Mouse (Mus musculus): ENCODE data around the gene Spdye4c. TPM values are rescaled to one million over a fixed set of nuclear protein-coding genes. Genes with fewer than 3 reads are reported as not detected.

The Spdye4c gene
- polyA plus RNA-seq, 1 experiment from 2014 or later, result not detected

DNA sequence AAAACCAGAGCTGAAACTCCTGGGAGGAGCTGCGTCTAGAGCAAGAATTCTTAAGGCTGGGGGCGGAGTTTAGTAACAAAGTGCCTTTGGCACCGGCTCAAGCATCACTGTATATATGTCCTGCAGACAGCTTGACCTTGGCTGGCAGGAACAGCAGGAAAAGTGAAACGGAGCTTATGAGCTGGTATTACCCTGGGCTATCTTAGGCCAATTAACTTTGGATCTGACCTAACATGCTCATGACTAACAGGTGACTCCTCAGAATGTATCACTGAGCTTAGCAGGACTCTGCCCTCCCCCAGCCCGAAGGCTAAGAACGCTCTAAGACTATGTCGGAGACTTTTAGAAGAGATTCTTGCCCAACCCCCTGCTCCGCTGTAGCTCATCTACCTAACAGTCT lies 25.1 kb upstream of the Spdye4c start:
- no peaks in the 10 kb centered on the region for H3K4me1 ChIP-seq
- H3K27me3 ChIP-seq (replicated peaks), result no peaks in the 10 kb centered on the region
- H3K36me3 ChIP-seq, result no peaks in the 10 kb centered on the region
- H3K9me3 ChIP-seq, result no peaks in the 10 kb centered on the region
- H3K4me3 ChIP-seq, result no peak overlapping the region
- no peak overlapping the region for H3K27ac ChIP-seq
- H3K9ac ChIP-seq, result no peak overlapping the region
- no peak for ATAC-seq (ENCODE audit: low FRiP score, low read depth)
- 64% methylated on average over 8 of the region's 8 CpGs for WGBS
- no peak overlapping the region for H3K4me2 ChIP-seq (replicated peaks)

DNA sequence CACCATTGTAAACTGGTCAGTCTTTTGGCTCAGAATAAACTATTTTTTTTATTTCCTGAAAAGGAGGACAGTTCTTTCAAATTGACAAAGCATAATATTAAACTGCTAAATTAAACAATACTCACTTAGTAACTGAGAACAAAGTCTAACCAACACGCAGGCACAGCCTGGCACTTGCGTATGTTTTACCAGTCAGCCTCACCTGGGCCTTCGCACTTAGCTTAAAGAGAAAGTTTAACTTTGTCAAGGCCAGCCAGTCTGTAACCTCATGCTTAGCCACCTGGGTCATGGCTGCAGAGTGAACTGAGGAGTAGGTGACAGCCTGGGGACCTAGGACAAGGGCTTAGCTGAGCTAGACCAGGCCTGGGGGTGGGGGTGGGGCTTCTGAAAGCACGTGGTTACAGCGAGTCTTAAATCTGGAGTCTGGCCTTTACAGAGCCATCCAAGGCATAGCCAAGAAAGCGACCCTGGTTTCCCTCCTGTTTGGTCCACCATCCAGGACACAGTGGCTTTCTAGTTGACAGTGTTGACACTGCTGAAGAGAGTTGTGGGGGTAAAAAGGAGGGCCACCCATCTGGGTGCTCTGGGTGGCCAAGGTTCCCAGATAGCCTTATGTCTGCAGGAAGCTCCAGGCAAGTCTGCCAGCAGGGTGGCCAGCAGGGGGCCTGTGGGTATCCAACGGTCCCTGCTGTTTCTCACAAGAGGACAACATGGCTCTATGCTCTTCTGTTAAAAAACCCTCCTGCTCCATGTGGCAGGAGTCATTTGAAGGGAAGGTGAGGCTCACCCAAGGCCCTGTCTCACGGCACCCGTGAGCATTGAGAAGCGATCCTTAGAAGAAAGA lies 24.5 kb upstream of the Spdye4c start:
- H3K36me3 ChIP-seq, result no peaks in the 10 kb centered on the region
- 67% methylated on average over 10 of the region's 10 CpGs for WGBS
- H3K4me1 ChIP-seq, result no peaks in the 10 kb centered on the region
- H3K9me3 ChIP-seq, result no peaks in the 10 kb centered on the region
- no peak overlapping the region for H3K27ac ChIP-seq
- H3K4me2 ChIP-seq (replicated peaks), result no peak overlapping the region
- H3K9ac ChIP-seq, result no peak overlapping the region
- H3K4me3 ChIP-seq, result no peak overlapping the region
- H3K27me3 ChIP-seq (replicated peaks), result no peaks in the 10 kb centered on the region
- no peak for ATAC-seq (ENCODE audit: low FRiP score, low read depth)

- no peak overlapping the region for H3K9ac ChIP-seq
- H3K9me3 ChIP-seq, result no peaks in the 10 kb centered on the region
- ATAC-seq (ENCODE audit: low FRiP score, low read depth), result no peak
- H3K4me2 ChIP-seq (replicated peaks), result no peak overlapping the region
- H3K27ac ChIP-seq, result no peak overlapping the region
- 76% methylated on average over 6 of the region's 6 CpGs for WGBS
- no peaks in the 10 kb centered on the region for H3K36me3 ChIP-seq
- H3K4me1 ChIP-seq, result no peaks in the 10 kb centered on the region
- H3K4me3 ChIP-seq, result no peak overlapping the region
- H3K27me3 ChIP-seq (replicated peaks), result no peaks in the 10 kb centered on the region
These were observed 23.0 kb upstream of the Spdye4c start for GRCm38 (mm10) chr2:128568018-128568417.

DNA sequence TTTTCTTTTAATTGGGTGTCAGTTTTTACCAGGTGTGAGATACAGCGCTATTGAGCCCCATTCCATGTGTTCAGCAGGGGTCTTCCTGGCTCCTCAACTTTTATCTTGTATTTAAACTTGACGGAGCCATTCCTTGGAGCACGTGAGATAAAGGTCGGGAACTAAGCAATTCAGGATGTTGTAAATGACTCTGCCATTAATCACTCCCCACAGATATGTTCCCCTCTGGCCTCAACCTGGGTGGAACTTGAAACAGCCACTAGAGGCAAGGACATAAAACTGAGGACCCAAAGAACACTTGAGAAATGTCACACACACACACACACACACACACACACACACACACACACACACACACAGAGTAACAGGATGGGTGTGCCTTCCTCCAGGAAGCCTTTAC lies 22.5 kb upstream of the Spdye4c start:
- WGBS, result 47% methylated on average over 4 of the region's 4 CpGs
- H3K9ac ChIP-seq, result no peak overlapping the region
- ATAC-seq (ENCODE audit: low FRiP score, low read depth), result no peak
- no peaks in the 10 kb centered on the region for H3K9me3 ChIP-seq
- no peaks in the 10 kb centered on the region for H3K27me3 ChIP-seq (replicated peaks)
- H3K4me3 ChIP-seq, result no peak overlapping the region
- no peak overlapping the region for H3K4me2 ChIP-seq (replicated peaks)
- H3K36me3 ChIP-seq, result no peaks in the 10 kb centered on the region
- H3K4me1 ChIP-seq, result no peaks in the 10 kb centered on the region
- no peak overlapping the region for H3K27ac ChIP-seq

- whole genome bisulfite sequencing, result 75% methylated on average over 4 of the region's 4 CpGs
- Histone ChIP-seq H3K9me3 (no peaks in the 10 kb centered on the region), H3K4me3 (no peak overlapping the region), H3K9ac (no peak overlapping the region), H3K27ac (no peak overlapping the region), H3K4me1 (no peaks in the 10 kb centered on the region), H3K36me3 (no peaks in the 10 kb centered on the region), H3K4me2 (replicated peaks) (no peak overlapping the region), H3K27me3 (replicated peaks) (no peaks in the 10 kb centered on the region)
- no peak for ATAC-seq (ENCODE audit: low FRiP score, low read depth)
These were observed 20.0 kb upstream of the Spdye4c start for GRCm38 (mm10) chr2:128571001-128571400.

DNA sequence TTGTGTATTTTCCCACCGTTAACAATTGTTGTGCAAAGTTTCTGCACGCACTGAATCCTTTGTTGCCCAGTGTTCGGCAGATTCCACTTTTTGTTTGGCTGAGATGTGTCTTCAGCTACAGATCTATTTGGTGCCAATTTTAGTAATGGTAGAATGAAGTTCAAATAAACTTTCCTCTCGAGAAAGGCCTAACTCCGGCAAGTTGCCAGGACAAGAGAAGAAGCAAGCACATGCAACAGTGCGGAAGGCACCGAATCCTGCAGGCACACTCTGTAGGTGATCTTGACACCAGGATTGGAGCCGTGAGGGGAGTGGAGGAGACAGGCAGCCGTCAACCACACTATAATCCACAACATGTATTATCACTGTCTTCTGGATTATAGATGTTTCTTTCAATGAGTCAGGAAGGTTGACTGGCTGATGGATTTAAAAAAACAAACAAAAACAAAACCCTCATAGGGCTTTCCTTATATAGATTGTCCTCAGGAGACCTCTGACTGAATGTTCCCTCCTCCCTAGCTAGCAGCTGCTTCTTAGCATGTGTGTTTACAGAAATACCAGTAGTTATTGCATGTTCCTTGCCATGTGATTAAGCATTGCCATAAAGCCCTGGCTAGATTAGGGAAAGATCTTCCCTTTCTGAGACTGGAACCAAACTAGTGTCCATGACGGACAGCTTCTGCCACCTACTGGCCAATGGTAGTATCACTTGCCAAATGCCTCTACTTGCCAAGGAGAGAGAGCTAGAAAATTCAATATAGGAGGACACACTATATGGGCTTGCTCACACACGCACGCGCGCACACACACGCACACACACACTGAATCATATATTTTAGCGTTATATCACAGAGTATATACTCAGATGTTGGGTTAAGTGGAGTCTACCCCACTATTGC lies 18.0 kb upstream of the Spdye4c start:
- no peak overlapping the region for H3K4me3 ChIP-seq
- H3K9me3 ChIP-seq, result no peaks in the 10 kb centered on the region
- no peak overlapping the region for H3K9ac ChIP-seq
- ATAC-seq (ENCODE audit: low FRiP score, low read depth), result peak; percentile 37; the same call in 1 of the 2 replicates
- no peaks in the 10 kb centered on the region for H3K4me1 ChIP-seq
- H3K4me2 ChIP-seq (replicated peaks), result no peak overlapping the region
- no peaks in the 10 kb centered on the region for H3K36me3 ChIP-seq
- H3K27ac ChIP-seq, result no peak overlapping the region
- WGBS, result 54% methylated on average over 16 of the region's 16 CpGs
- H3K27me3 ChIP-seq (replicated peaks), result no peaks in the 10 kb centered on the region

GRCm38 (mm10) chr2:128582881-128583280 lies 8.1 kb upstream of the Spdye4c start:
- WGBS, result 68% methylated on average over 5 of the region's 5 CpGs
- Histone ChIP-seq H3K9me3 (no peaks in the 10 kb centered on the region), H3K4me3 (no peak overlapping the region), H3K27me3 (replicated peaks) (no peaks in the 10 kb centered on the region), H3K36me3 (no peaks in the 10 kb centered on the region), H3K4me1 (no peaks in the 10 kb centered on the region), H3K4me2 (replicated peaks) (no peak overlapping the region), H3K27ac (no peak overlapping the region), H3K9ac (no peak overlapping the region)
- no peak for ATAC-seq (ENCODE audit: low FRiP score, low read depth)

DNA sequence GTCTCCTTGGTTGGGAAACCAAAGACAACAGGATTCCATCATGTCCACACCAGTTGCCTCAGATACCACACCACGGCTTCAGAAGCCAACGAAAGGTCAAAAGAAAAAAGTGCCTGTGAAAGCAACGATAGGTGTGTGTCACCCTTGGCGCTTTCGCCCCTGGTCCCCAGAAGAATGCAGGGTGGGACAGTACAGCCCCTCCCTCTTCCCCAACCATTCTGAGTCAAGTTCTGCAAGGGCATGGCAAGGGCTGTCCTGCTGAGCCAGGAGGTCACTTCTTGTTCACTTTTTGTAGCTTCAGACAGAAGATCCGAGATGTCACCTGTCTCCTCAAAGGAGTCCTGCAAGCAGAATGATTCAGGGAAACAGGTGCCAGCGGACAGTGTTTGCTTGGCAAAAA lies 1.3 kb downstream of the Spdye4c start:
- 91% methylated on average over 7 of the region's 7 CpGs for WGBS
- H3K9ac ChIP-seq, result no peak overlapping the region
- no peak for ATAC-seq (ENCODE audit: low FRiP score, low read depth)

DNA sequence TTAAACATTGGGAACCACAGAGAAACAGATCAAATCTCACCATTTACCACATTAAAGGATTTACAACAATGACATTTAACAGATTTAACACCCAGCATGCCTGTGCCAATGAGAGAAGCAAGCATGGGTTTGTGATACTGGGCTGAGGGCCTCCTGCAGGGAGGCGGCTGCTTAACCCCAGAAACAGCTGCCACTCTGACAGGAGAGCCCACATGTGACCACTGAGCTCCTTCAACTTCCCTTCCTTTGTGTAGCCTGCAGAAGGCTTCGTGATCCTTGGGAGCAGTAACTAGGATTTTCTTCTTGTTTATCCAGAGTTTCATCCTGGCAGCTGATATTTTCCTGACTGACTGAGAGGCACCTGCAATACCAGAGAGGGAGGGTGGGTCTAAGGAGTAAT lies 10.5 kb downstream of the Spdye4c start:
- ATAC-seq (ENCODE audit: low FRiP score, low read depth), result no peak
- WGBS, result 34% methylated on average over 2 of the region's 2 CpGs
- no peak overlapping the region for H3K4me3 ChIP-seq
- H3K27ac ChIP-seq, result no peak overlapping the region
- H3K9me3 ChIP-seq, result no peaks in the 10 kb centered on the region
- H3K27me3 ChIP-seq (replicated peaks), result no peaks in the 10 kb centered on the region
- no peak overlapping the region for H3K9ac ChIP-seq
- no peaks in the 10 kb centered on the region for H3K36me3 ChIP-seq
- H3K4me1 ChIP-seq, result no peaks in the 10 kb centered on the region
- no peak overlapping the region for H3K4me2 ChIP-seq (replicated peaks)

More for the DNA sequence above, 1.3 kb downstream of the Spdye4c start:
- Histone ChIP-seq H3K27ac (no peak overlapping the region), H3K27me3 (replicated peaks) (no peaks in the 10 kb centered on the region), H3K4me1 (no peaks in the 10 kb centered on the region), H3K9me3 (no peaks in the 10 kb centered on the region), H3K4me3 (no peak overlapping the region), H3K4me2 (replicated peaks) (no peak overlapping the region), H3K36me3 (no peaks in the 10 kb centered on the region)

DNA sequence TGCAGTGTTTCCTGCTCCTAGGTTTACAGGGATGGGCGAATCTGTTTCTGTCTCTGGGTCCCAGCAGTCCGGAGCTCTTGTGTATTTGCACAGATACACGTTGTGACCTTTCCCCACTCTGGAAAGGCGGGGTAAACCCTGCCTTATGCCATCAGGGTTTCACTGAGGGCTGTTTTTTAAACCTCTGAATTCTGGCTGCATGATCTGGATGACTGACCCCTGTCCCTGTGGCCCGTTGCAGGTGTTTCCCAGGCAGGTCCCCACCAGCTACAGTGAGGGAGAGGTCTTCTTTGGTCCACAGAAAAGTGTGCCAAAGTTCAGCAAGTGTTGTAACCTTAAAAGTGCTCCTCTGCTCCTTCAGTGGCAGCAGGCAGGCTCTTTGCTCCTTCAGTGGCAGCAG lies 18.3 kb downstream of the Spdye4c start:
- H3K27me3 ChIP-seq (replicated peaks), result no peaks in the 10 kb centered on the region
- H3K4me1 ChIP-seq, result no peaks in the 10 kb centered on the region
- no peak overlapping the region for H3K4me2 ChIP-seq (replicated peaks)
- no peaks in the 10 kb centered on the region for H3K9me3 ChIP-seq
- peaks cover 46% of the 10 kb centered on the region for H3K36me3 ChIP-seq
- ATAC-seq (ENCODE audit: low FRiP score, low read depth), result no peak
- no peak overlapping the region for H3K4me3 ChIP-seq
- 81% methylated on average over 5 of the region's 5 CpGs for WGBS
- H3K9ac ChIP-seq, result no peak overlapping the region
- no peak overlapping the region for H3K27ac ChIP-seq

GRCm38 (mm10) chr2:128611178-128611577 lies 20.2 kb downstream of the Spdye4c start:
- H3K27ac ChIP-seq, result no peak overlapping the region
- no peaks in the 10 kb centered on the region for H3K4me1 ChIP-seq
- H3K4me3 ChIP-seq, result no peak overlapping the region
- H3K9me3 ChIP-seq, result no peaks in the 10 kb centered on the region
- WGBS, result 95% methylated on average over 8 of the region's 8 CpGs
- no peak overlapping the region for H3K4me2 ChIP-seq (replicated peaks)
- H3K36me3 ChIP-seq, result peaks cover 62% of the 10 kb centered on the region
- no peak overlapping the region for H3K9ac ChIP-seq
- H3K27me3 ChIP-seq (replicated peaks), result no peaks in the 10 kb centered on the region
- ATAC-seq (ENCODE audit: low FRiP score, low read depth), result no peak

DNA sequence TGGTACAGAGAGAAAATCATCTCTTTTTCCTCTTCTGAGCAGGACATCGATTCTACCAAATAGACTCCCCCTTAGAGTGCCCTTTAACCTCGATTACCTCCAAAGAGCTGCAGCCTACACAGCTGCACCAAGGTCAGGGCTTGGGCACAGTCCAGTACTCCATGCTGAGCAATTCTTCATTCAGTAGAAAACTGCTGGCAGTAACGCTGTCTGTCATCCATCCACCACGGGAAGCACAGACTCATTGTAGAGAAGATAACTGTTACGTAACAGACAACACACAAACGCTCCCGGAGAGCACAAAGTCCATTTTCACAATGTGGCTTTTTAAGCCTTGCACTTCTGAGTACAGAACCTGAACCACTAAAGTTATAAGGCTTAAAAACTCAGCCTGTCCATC lies 21.3 kb downstream of the Spdye4c start:
- no peak overlapping the region for H3K9ac ChIP-seq
- ATAC-seq (ENCODE audit: low FRiP score, low read depth), result no peak
- H3K27me3 ChIP-seq (replicated peaks), result no peaks in the 10 kb centered on the region
- WGBS, result 92% methylated on average over 7 of the region's 7 CpGs
- H3K27ac ChIP-seq, result no peak overlapping the region
- H3K36me3 ChIP-seq, result peaks cover 71% of the 10 kb centered on the region
- H3K4me3 ChIP-seq, result no peak overlapping the region
- no peaks in the 10 kb centered on the region for H3K4me1 ChIP-seq
- no peak overlapping the region for H3K4me2 ChIP-seq (replicated peaks)
- no peaks in the 10 kb centered on the region for H3K9me3 ChIP-seq
